Mouse (Mus musculus) limb, embryonic 14.5 days (tissue): ENCODE measurements at regions not wholly inside any gene's neighbourhood (a gene's known extent, or its start where the extent isn't known, plus 50 kb on each side); places are given as distances from the start of the nearest gene placed in this dataset.
A peak's percentile ranks its signal among the peaks of the same experiment; 100 is the strongest.

Experiments used
- ATAC-seq: fragments of 200-750 bp; cut with Nextera tagmentation; 2 replicates; pipeline ENCODE4 v1.8.0; 2017; ENCODE audit warnings: low read depth, moderate number of reproducible peaks, moderate TSS enrichment; ENCODE audit not compliant: low FRiP score
- DNase-seq: peaks from one replicate; pipeline ENCODE4 v3.0.0-alpha.2; 2015; ENCODE audit warnings: low spot score
- H3K27ac ChIP-seq: fragments of 300-500 bp; sonication (generic); replicated peaks from 2 replicates; pipeline ENCODE4 v1.5.1; 2014; ENCODE audit warnings: low read depth, mild to moderate bottlenecking, low read length, moderate library complexity, mixed read lengths
- H3K27me3 ChIP-seq: fragments of 300-500 bp; sonication (generic); 2 replicates; pipeline ENCODE4 v1.6.1; 2014; ENCODE audit warnings: low read length, mixed read lengths; ENCODE audit not compliant: control insufficient read depth, insufficient read depth
- H3K36me3 ChIP-seq: fragments of 300-500 bp; sonication (generic); 2 replicates; pipeline ENCODE4 v1.6.1; 2014; ENCODE audit warnings: mild to moderate bottlenecking, low read length, moderate library complexity, mixed read lengths; ENCODE audit not compliant: control insufficient read depth, insufficient read depth
- H3K4me1 ChIP-seq: fragments of 300-500 bp; sonication (generic); 2 replicates; pipeline ENCODE4 v1.6.1; 2014; ENCODE audit warnings: antibody characterized with exemption, low read length, mixed read lengths; ENCODE audit not compliant: control insufficient read depth, insufficient read depth
- H3K4me2 ChIP-seq: fragments of 300-500 bp; sonication (generic); replicated peaks from 2 replicates; pipeline ENCODE4 v1.6.1; 2014; ENCODE audit warnings: low read depth, mild to moderate bottlenecking, low read length, moderate library complexity; ENCODE audit not compliant: severe bottlenecking
- H3K4me3 ChIP-seq: fragments of 300-500 bp; sonication (generic); replicated peaks from 2 replicates; pipeline ENCODE4 v1.5.1; 2014; ENCODE audit warnings: low read length
- H3K9ac ChIP-seq: fragments of 300-500 bp; sonication (generic); 2 replicates; pipeline ENCODE4 v1.6.1; 2014; ENCODE audit warnings: mild to moderate bottlenecking, low read depth, low read length, moderate library complexity; ENCODE audit not compliant: severe bottlenecking
- H3K9me3 ChIP-seq: fragments of 300-500 bp; sonication (generic); 2 replicates; pipeline ENCODE4 v1.6.1; 2016; ENCODE audit warnings: low read length; ENCODE audit not compliant: control insufficient read depth
- POLR2A ChIP-seq: fragments of 200-500 bp; IDR thresholded peaks from 2 replicates; pipeline ENCODE4 v1.8.0; 2012; ENCODE audit warnings: inconsistent platforms, mild to moderate bottlenecking, moderate library complexity, borderline replicate concordance; ENCODE audit not compliant: insufficient read depth, insufficient read length; ENCODE audit errors: extremely low read depth
- WGBS: fragments of 180-500 bp; shearing (Covaris S2); extraction: QIAGEN DNeasy Blood & Tissue Kit; methylation state at CpG from one replicate; pipeline ENCODE4 v1.1.7; 2014; 5-methylcytosine and 5-hydroxymethylcytosine counted together

GRCm38 (mm10) chr3:20794256-20794655 lies 427.3 kb upstream of the Agtr1b start:
- WGBS, result 39% methylated on average over 1 of the region's 1 CpGs
- Histone ChIP-seq H3K4me2 (no peak overlapping the region), H3K4me1 (no peaks in the 10 kb centered on the region), H3K36me3 (no peaks in the 10 kb centered on the region), H3K9me3 (no peaks in the 10 kb centered on the region), H3K27me3 (no peaks in the 10 kb centered on the region), H3K9ac (no peak overlapping the region), H3K4me3 (no peak overlapping the region), H3K27ac (no peak overlapping the region)
- ATAC-seq (no peak), DNase-seq (peak; percentile 41)
- TF ChIP-seq POLR2A, result no peak

GRCm38 (mm10) chr3:20792503-20792902 lies 425.5 kb upstream of the Agtr1b start:
- Histone ChIP-seq H3K36me3 (no peaks in the 10 kb centered on the region), H3K9me3 (no peaks in the 10 kb centered on the region), H3K27ac (no peak overlapping the region), H3K4me1 (no peaks in the 10 kb centered on the region), H3K9ac (no peak overlapping the region), H3K27me3 (no peaks in the 10 kb centered on the region), H3K4me2 (no peak overlapping the region), H3K4me3 (no peak overlapping the region)
- 59% methylated on average over 1 of the region's 1 CpGs for WGBS
- DNase-seq (peak; percentile 41), ATAC-seq (no peak)
- TF ChIP-seq POLR2A, result no peak

- ATAC-seq, result no peak
- Histone ChIP-seq H3K4me3 (no peak overlapping the region), H3K9ac (no peak overlapping the region), H3K36me3 (no peaks in the 10 kb centered on the region), H3K9me3 (no peaks in the 10 kb centered on the region), H3K4me1 (no peaks in the 10 kb centered on the region), H3K4me2 (no peak overlapping the region), H3K27me3 (no peaks in the 10 kb centered on the region), H3K27ac (no peak overlapping the region)
- TF ChIP-seq POLR2A, result no peak
- DNase-seq, result no peak
Measured at GRCm38 (mm10) chr3:20777883-20778282, 410.9 kb upstream of the Agtr1b start.

GRCm38 (mm10) chr3:20776964-20777304 lies 410.0 kb upstream of the Agtr1b start:
- Histone ChIP-seq H3K9me3 (no peaks in the 10 kb centered on the region), H3K4me3 (no peak overlapping the region), H3K9ac (no peak overlapping the region), H3K36me3 (no peaks in the 10 kb centered on the region), H3K4me2 (no peak overlapping the region), H3K27me3 (no peaks in the 10 kb centered on the region), H3K4me1 (no peaks in the 10 kb centered on the region), H3K27ac (no peak overlapping the region)
- DNase-seq (no peak), ATAC-seq (no peak)
- no peak for TF ChIP-seq POLR2A
- WGBS, result 80% methylated on average over 2 of the region's 2 CpGs

GRCm38 (mm10) chr3:20776128-20776963 lies 409.4 kb upstream of the Agtr1b start:
- Histone ChIP-seq H3K9me3 (no peaks in the 10 kb centered on the region), H3K36me3 (no peaks in the 10 kb centered on the region), H3K9ac (no peak overlapping the region), H3K27ac (no peak overlapping the region), H3K4me1 (no peaks in the 10 kb centered on the region), H3K27me3 (no peaks in the 10 kb centered on the region), H3K4me2 (no peak overlapping the region), H3K4me3 (no peak overlapping the region)
- no peak for TF ChIP-seq POLR2A
- 50% methylated on average over 4 of the region's 4 CpGs for WGBS
- peak; percentile 82 for ATAC-seq
- no peak for DNase-seq
